Mouse (Mus musculus) ES-Bruce4 (cell line): Measurements from ENCODE around the gene Hivep2.

Source experiments
- CTCF ChIP-seq: IDR thresholded peaks from one replicate; pipeline ENCODE4 v1.8.1; 2011; ENCODE audit warnings: low read depth, low read length
- POLR2A ChIP-seq: IDR thresholded peaks from one replicate; pipeline ENCODE4 v1.8.1; 2011; ENCODE audit warnings: low read length; ENCODE audit not compliant: insufficient read depth

DNA sequence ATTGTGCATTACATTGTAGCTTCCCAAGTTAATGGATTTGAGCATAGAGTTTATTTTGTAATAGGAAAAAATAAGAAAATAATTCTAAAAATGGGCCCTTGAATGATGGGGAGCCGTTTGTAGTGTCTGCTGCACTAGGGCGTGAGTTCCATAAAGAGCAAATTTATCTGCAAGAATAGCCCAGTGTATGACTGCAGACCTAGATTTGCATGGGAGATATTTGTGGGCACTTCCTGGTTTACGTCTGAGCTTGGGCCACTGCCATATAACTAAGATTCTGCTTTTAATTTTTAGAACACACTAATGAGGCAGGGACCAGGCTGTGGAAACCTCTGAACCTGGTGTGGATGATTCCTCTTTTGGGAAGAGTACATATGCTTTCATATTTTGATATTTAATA is 21.5 kb downstream of the Hivep2 start:
- no peak for TF ChIP-seq POLR2A
- no peak for TF ChIP-seq CTCF
